In genomic region chr1:19208641-19209358, GRCm38 (mm10) we compare ENCODE assay signal across 7 mouse cellular contexts. TPM values are rescaled to one million over a fixed set of nuclear protein-coding genes. Genes with fewer than 3 reads are reported as not detected.
A peak's percentile ranks its signal among the peaks of the same experiment; 100 is the strongest.
DNase-seq lines count a peak whose midpoint lies in the region; ATAC-seq lines count a peak whose summit lies in the region.

Gene Tfap2b (plus strand): TSS chr1:19208914.

- no peak within 1 kb of the TSS for H3K9ac ChIP-seq in lung, embryonic 15.5 days
- peak within 1 kb of the TSS; percentile 45 for H3K9ac ChIP-seq in forebrain, embryonic 11.5 days (ENCODE audit: low read length)
- peak within 1 kb of the TSS; percentile 76 for H3K9ac ChIP-seq in limb, embryonic 13.5 days
- no peak within 1 kb of the TSS for H3K9ac ChIP-seq in stomach, embryonic 16.5 days (ENCODE audit: low read length)

- peaks cover 69% of the 10 kb centered on the region for H3K27me3 ChIP-seq in lung, embryonic 15.5 days
- H3K27me3 ChIP-seq in forebrain, embryonic 11.5 days (ENCODE audit: control insufficient read depth, insufficient read depth, low read length), result peaks cover 50% of the 10 kb centered on the region
- H3K27me3 ChIP-seq in limb, embryonic 13.5 days, result peaks cover 40% of the 10 kb centered on the region
- peaks cover 51% of the 10 kb centered on the region for H3K27me3 ChIP-seq in stomach, embryonic 16.5 days (ENCODE audit: control insufficient read depth, insufficient read depth, low read length)

- DNase-seq in lung, postnatal 4 days, result no peak
- DNase-seq in forebrain, embryonic 11.5 days (ENCODE audit: low spot score), result peak; percentile 60
- no peak for DNase-seq in right cerebral cortex, adult 18-20 months
- no peak for DNase-seq in right cerebral cortex, postnatal 10 days (ENCODE audit: low spot score in 2 of 2)

- no peaks in the 10 kb centered on the region for H3K9me3 ChIP-seq in lung, embryonic 15.5 days
- H3K9me3 ChIP-seq in forebrain, embryonic 11.5 days (ENCODE audit: control insufficient read depth, low read length), result no peaks in the 10 kb centered on the region
- H3K9me3 ChIP-seq in limb, embryonic 13.5 days, result no peaks in the 10 kb centered on the region
- no peaks in the 10 kb centered on the region for H3K9me3 ChIP-seq in stomach, embryonic 16.5 days (replicated peaks; ENCODE audit: control insufficient read depth, low read length)

- no peaks in the 10 kb centered on the region for H3K36me3 ChIP-seq in lung, embryonic 15.5 days
- H3K36me3 ChIP-seq in forebrain, embryonic 11.5 days (ENCODE audit: control insufficient read depth, insufficient read depth, low read length), result no peaks in the 10 kb centered on the region
- no peaks in the 10 kb centered on the region for H3K36me3 ChIP-seq in limb, embryonic 13.5 days
- no peaks in the 10 kb centered on the region for H3K36me3 ChIP-seq in stomach, embryonic 16.5 days (ENCODE audit: control insufficient read depth, insufficient read depth, low read length)

- H3K27ac ChIP-seq in lung, embryonic 15.5 days, result no peak within 1 kb of the TSS
- no peak within 1 kb of the TSS for H3K27ac ChIP-seq in forebrain, embryonic 11.5 days (ENCODE audit: low read depth, low read length)
- H3K27ac ChIP-seq in limb, embryonic 13.5 days, result peak within 1 kb of the TSS; percentile 80
- H3K27ac ChIP-seq in stomach, embryonic 16.5 days (ENCODE audit: low read length), result no peak within 1 kb of the TSS

- H3K4me1 ChIP-seq in lung, embryonic 15.5 days, result peaks cover 10% of the 10 kb centered on the region; the same call in 1 of the 2 replicates
- peaks cover 4% of the 10 kb centered on the region for H3K4me1 ChIP-seq in forebrain, embryonic 11.5 days (replicated peaks; ENCODE audit: control insufficient read depth, insufficient read depth, low read length)
- no peaks in the 10 kb centered on the region for H3K4me1 ChIP-seq in limb, embryonic 13.5 days
- no peaks in the 10 kb centered on the region for H3K4me1 ChIP-seq in stomach, embryonic 16.5 days (ENCODE audit: control insufficient read depth, insufficient read depth, low read length)

- H3K4me3 ChIP-seq in lung, embryonic 15.5 days, result peak within 1 kb of the TSS; percentile 20
- H3K4me3 ChIP-seq in forebrain, embryonic 11.5 days (ENCODE audit: low read depth, low read length), result peak within 1 kb of the TSS; percentile 26
- peak within 1 kb of the TSS; percentile 46 for H3K4me3 ChIP-seq in limb, embryonic 13.5 days
- H3K4me3 ChIP-seq in stomach, embryonic 16.5 days (replicated peaks; ENCODE audit: low read length), result peak within 1 kb of the TSS; percentile 31

- no peak for ATAC-seq in lung, embryonic 15.5 days (ENCODE audit: borderline replicate concordance, extremely low read depth, low FRiP score, low TSS enrichment)
- no peak for ATAC-seq in forebrain, embryonic 11.5 days (replicated peaks; ENCODE audit: low FRiP score)
- ATAC-seq in limb, embryonic 13.5 days (ENCODE audit: low FRiP score, low read depth), result no peak
- no peak for ATAC-seq in stomach, embryonic 16.5 days (ENCODE audit: insufficient read depth, low FRiP score)

- WGBS in lung, embryonic 15.5 days, result 3% methylated on average over 26 of the region's 26 CpGs
- 2% methylated on average over 26 of the region's 26 CpGs for WGBS in forebrain, embryonic 11.5 days
- 1% methylated on average over 26 of the region's 26 CpGs for WGBS in limb, embryonic 13.5 days
- 4% methylated on average over 25 of the region's 26 CpGs for WGBS in stomach, embryonic 16.5 days

- H3K4me2 ChIP-seq in lung, embryonic 15.5 days, result peak within 1 kb of the TSS; percentile 47
- H3K4me2 ChIP-seq in forebrain, embryonic 11.5 days (ENCODE audit: low read depth, low read length, severe bottlenecking), result peak within 1 kb of the TSS; percentile 37; the same call in 1 of the 2 replicates
- H3K4me2 ChIP-seq in limb, embryonic 13.5 days (replicated peaks), result peak within 1 kb of the TSS; percentile 65
- H3K4me2 ChIP-seq in stomach, embryonic 16.5 days (ENCODE audit: low read depth, low read length), result peak within 1 kb of the TSS; percentile 43

RNA-seq across cellular contexts. Expression of gene Tfap2b, which starts in this region (rescaled TPM):
- 0.21 and 0.67 TPM in 2 replicates for polyA plus RNA-seq in lung, embryonic 15.5 days (2015; fragmentation: Nextera tagmentation; extraction: Ambion mirVana)
- polyA plus RNA-seq in forebrain, embryonic 11.5 days (2014; fragmentation: Nextera tagmentation; extraction: Ambion mirVana), result 15.6 and 17.1 TPM in 2 replicates
- 57.2 and 66.0 TPM in 2 replicates for polyA plus RNA-seq in limb, embryonic 13.5 days (2015; fragmentation: Nextera tagmentation; extraction: Ambion mirVana)
- polyA plus RNA-seq in stomach, embryonic 16.5 days (2015; fragmentation: Nextera tagmentation; extraction: Ambion mirVana), result 0.08 and 0.11 TPM in 2 replicates

Comparison
In these comparisons a context has a peak if more than half of its experiments do, and no peak if none do; other contexts are left out.
1. H3K9ac ChIP-seq: peak in forebrain, embryonic 11.5 days (single experiment) and limb, embryonic 13.5 days (single experiment); none in lung, embryonic 15.5 days (single experiment) and stomach, embryonic 16.5 days (single experiment).
2. Peak in every context shown above with its lines, with median percentiles within 50 percentile points of each other: H3K4me2 ChIP-seq and H3K4me3 ChIP-seq.